Mouse (Mus musculus) adrenal gland, postnatal 10 days (tissue): ENCODE measurements around the gene Prss44. TPM values are rescaled to one million over a fixed set of nuclear protein-coding genes. Genes with fewer than 3 reads are reported as not detected.
"Not testable (repeated sequence)": the region's sequence is repeated elsewhere in the genome, so short reads cannot be mapped to it uniquely, and the experiment has no call there.

Experiments used
- DNase-seq: peaks from one replicate; pipeline ENCODE4 v3.0.0; 2021; ENCODE audit warnings: mixed read lengths
- long read RNA-seq, 2 experiments: library from polyadenylated mRNA; stranded (forward); transcript quantifications; one replicate each; pipeline ENCODE4 v2.0.0; 2021
- total RNA-seq, 2 experiments: library from RNA; stranded (reverse); gene quantifications; 2 replicates each; pipeline ENCODE4 v1.2.3; 2021

The Prss44 gene
- not detected for total RNA-seq
- long read RNA-seq, experiment 1: 0 reads
- long read RNA-seq, experiment 2: 0 reads

DNA sequence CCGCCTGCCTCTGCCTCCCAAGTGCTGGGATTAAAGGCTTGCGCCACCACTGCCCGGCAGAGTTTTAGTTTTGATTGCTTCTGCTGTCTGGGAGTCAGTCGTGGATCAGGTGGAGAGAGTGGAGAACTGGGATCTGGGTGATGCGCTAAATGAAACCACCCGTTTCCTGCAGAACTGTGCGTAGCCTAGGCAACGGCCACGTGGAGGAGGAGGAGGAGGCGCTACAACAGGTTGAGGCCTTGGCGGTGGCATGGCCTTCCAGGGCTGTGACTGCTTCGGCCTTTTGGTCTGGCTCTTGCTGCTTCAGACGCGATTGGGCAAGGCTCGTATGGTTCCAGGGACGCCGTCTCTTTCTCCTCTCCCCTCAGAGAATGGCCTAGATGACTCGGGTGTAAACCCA lies at the start of gene Prss44:
TSS of gene Prss44 (plus strand) at position 206 of the 400 bp plus-strand sequence.
- no peak for DNase-seq

DNA sequence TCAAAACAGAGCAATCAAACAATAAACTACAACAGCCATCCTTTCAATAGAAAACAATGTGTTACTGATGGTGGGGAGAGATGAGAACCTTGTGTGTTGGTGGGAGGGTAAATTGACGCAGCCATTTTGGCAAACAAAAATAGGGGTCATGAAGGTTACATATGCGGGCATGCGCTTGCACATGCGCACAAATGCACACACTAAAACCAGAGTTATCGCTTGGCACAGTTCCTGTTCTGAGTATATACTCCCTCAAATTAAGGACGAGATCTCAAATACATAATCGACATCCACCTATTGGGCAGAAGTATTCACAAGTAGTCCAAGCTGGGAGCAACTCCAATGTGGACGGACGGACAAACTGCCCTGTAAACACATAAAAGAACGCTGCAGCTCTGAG lies 41.5 kb upstream of the Prss44 start:
- DNase-seq: no peak

DNA sequence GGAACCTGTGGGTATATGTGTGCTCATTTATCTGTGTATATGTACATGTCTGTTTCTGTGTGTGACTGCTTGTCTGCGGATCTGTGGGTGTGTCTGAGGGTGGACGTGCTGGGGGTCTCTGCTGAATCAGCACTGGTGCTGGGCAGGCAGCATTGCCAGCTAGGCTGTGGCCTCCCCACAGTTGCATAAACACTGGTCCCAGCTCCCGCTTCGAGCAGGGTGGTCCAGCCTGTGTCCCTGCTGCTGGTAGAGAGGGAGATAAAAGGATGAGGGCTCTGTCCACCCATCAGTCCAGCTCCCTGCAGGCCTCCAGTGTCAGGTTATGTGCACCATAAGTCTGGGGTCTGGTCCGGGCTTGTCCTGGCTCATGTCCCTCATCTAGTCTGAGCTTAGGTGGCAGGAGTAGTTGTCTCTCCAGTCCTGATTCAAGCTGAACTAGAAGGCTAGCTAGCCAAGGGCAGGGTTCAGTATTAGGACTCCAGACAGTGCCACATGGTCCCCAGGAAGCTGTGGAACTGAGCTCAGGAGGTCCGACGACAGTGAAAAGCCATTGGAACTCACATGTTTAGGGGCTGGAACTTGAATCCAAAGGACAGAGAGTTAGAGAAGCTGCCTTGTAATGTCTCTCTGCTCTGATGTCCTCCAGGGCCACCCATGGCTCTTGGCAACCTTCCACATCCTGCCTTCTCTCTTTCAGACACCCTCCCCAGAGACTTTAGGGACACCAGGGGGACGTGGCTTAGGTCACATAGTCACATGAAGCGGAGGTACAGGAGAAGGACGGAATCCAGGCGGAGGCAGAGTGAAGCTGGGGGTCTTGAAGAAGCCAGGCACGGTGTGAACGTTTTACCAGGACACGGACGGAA lies 39.2 kb upstream of the Prss44 start:
- peak; percentile 36 for DNase-seq

GRCm38 (mm10) chr9:110775269-110776022 lies 38.3 kb upstream of the Prss44 start:
- no peak for DNase-seq

- no peak for DNase-seq
Measured at GRCm38 (mm10) chr9:110778100-110778499, 35.7 kb upstream of the Prss44 start.

GRCm38 (mm10) chr9:110778559-110778958 lies 35.2 kb upstream of the Prss44 start:
- DNase-seq: no peak

DNA sequence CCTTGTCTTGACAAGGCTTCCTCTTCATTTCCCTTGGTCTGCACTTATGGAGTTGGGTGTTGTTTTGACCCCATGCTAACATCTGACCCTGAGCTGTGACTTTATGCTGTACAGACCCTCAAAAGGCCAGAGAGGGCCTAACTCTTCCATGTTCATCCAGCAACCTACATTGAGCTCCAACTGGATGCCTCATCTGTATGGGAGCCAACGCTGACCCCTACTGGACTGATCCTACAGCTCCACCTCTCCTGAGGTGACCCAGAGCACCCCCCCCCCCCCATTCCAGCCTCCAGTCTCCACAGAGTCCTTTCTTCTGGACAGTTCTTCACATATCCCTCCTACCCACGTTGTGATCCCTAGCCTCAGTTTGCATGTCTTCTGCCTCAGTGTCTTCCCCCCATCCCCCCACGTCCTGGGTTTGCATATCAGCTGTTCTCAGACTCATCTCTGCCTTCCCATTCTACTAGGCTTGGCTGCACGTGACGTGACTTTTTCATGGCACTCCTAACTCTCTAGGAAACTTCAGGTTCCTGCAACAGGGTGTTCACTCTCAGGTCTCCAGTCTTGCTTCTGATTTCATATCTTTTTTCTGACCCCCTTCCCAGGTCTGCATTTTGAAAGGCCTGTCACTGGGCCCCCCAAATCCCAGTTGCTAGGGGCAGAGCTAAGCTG lies 34.4 kb upstream of the Prss44 start:
- peak; percentile 29 for DNase-seq

GRCm38 (mm10) chr9:110781256-110781721 lies 32.5 kb upstream of the Prss44 start:
- peak; percentile 99 for DNase-seq

- DNase-seq: peak; percentile 95
Measured at GRCm38 (mm10) chr9:110781731-110782130, 32.1 kb upstream of the Prss44 start.

DNA sequence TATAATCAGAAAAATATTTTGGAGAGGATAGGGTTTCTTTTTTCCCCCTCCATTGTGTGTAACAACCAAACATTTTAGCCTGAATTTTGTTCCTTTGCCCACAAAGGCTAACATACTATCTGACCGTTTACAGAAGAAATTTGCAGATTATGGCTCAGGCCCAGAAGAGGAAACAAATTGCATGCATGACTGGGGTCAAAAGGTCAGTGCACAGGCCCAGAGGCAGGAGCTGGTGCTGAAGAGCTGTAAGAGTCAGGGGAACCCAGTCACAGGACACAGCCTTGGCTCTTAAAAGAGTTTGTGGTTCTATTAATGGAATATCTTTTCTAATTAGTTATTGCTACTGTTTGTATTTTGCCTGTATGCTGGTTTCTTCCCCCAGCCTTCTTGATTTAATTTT lies 30.2 kb upstream of the Prss44 start:
- no peak for DNase-seq

GRCm38 (mm10) chr9:110788169-110788568 lies 25.6 kb upstream of the Prss44 start:
- no peak for DNase-seq

DNA sequence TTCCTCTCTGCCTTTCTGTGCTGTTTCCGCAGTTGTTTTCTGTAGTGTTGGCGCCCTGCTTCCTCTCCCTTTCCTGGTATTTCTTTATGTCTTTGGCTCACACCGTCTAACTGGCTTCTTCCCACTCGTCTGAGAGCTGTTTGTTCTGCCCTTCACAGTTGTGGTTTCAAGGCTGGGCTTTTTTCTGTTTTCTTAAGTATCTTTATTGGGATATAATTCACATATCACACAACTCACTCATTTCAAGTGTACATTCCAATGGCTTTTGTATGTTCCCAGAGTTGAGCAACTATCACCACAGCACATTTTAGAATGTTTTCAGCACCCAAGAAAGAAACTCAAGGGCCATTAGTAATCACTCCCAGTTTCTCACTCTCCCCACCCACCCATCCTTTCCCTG lies 23.3 kb upstream of the Prss44 start:
- DNase-seq: no peak

DNA sequence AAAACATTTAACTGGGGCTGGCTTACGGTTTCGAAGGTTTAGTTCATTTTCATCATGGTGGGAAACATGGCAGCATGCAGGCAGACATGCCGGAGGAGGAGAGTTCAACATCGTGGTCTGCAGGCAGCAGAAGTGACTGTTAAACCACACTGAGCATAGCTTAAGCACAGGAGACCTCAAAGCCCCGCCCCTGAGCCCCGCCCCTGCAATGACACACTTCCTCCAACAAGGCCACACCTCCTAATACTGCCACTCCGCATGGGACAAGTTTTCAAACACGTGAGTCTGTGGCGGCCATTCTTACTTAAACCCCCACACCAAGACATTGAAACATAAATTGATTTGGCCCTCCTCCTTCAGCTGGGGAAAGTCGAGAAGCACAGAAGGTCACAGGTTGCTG lies 16.8 kb upstream of the Prss44 start:
- DNase-seq: no peak

GRCm38 (mm10) chr9:110797866-110798265 lies 15.9 kb upstream of the Prss44 start, which contains the start of gene Prss42:
TSS of gene Prss42 (plus strand) at chr9:110798166.
- no peak for DNase-seq

GRCm38 (mm10) chr9:110800834-110801479 lies 12.8 kb upstream of the Prss44 start:
- DNase-seq: no peak

GRCm38 (mm10) chr9:110803294-110803693 lies 10.5 kb upstream of the Prss44 start:
- DNase-seq: no peak

DNA sequence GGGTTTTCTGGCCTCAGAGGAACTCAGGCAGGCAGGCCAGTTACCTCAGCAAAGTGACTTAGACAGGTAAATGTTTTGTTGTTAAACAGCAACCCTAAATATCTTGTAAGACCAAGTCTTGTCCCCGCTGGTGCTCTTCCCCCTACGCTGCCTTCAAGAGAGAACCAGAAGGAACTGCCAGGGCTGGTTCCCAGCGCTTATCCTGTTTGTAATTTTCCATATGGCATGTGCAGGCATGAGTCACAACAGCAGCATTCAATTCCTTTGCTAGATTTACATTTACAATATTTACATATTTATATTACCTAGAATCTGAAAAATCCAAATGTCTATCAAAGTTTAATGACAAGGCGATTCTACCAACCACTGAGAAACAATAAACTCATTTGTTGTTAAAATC lies 3.7 kb upstream of the Prss44 start:
- no peak for DNase-seq

DNA sequence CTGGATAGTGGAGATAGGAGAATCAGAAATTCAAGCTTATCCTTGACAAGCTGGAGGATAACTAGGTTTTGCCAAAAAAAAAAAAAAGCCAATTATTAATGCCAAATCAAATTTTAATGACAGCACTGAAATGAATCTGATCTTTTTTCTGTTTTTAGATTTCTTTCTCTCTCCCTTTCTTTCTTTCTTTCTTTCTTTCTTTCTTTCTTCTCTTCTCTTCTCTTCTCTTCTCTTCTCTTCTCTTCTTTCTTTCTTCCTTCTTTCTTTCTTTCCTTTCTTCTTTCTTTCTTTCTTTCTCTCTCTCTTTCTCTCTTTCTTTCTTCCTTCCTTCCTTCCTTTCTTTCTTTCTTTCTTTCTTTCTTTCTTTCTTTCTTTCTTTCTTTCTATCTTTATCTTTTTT lies 6.8 kb downstream of the Prss44 start:
- DNase-seq: not testable (repeated sequence)

GRCm38 (mm10) chr9:110821436-110821835 lies 7.6 kb downstream of the Prss44 start:
- DNase-seq: no peak

- no peak for DNase-seq
Measured at GRCm38 (mm10) chr9:110825426-110825825, 11.6 kb downstream of the Prss44 start.

DNA sequence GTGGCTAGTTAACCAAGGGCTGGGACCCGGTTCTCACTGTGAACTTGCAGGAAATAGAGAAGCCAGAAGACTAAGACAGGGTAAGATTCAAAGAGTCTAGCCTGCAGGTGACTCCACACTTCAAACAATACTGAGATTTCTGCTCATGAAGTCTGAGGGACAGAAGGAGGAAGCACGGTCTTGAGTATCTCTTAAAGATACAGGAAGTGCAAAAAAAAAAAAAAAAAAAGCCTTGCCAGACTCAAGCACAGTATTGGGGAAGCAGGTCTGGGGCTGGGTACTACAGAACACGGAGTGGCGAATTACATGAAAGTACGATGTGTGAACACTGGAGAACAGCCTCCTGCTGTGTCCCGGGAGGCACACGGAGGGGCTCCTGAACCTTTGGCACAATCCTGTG lies 12.0 kb downstream of the Prss44 start:
- DNase-seq: no peak

DNA sequence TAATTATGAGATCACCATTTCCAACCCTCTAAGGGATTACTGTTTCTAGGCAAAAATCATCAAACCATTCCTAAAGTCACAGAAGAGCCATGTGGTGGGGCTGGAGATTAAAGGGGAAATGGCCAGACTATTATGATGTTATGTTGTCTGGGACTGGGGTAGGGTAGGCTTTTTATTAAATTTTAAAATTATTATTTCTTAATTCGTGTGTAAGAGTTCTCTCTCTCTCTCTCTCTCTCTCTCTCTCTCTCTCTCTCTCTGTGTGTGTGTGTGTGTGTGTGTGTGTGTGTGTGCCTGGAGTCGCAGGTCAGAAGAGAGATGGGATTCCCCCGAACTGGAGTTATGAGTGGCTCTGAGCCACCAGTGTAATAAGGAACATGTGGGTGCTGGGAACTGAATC lies 12.6 kb downstream of the Prss44 start, which contains the start of gene Prss43:
TSS of gene Prss43 (plus strand) at position 301 of the 400 bp plus-strand sequence.
- DNase-seq: no peak
